Mouse (Mus musculus): ENCODE data around the gene Acsm3.
A peak's percentile ranks its signal among the peaks of the same experiment; 100 is the strongest.
"Not testable (repeated sequence)": the region's sequence is repeated elsewhere in the genome, so short reads cannot be mapped to it uniquely, and the experiment has no call there.

The Acsm3 gene

DNA sequence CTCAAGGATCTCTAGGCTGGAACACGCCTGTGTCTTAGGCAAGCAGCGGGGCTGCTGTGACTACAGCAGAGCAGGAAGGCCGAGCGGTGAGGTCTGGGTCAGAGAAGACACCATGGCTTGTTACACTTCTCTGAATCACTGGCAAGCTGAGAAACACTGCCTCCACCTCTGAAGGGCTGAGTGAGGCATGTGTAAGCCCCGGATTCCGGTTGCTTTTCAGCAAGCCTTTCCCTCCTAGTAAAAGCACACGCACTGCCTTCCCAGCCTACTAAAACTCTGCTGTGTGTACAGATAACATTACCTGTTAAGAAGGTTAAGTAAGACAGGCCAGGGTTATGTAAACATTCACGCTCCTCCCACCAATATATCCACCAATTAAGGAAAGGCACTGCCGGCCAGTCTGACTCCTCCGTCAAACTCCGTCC is at the start of gene Acsm3:
Gene Acsm3 (plus strand): TSS at position 397 of the 425 bp plus-strand sequence.
- DNase-seq = peak; percentile 39

DNA sequence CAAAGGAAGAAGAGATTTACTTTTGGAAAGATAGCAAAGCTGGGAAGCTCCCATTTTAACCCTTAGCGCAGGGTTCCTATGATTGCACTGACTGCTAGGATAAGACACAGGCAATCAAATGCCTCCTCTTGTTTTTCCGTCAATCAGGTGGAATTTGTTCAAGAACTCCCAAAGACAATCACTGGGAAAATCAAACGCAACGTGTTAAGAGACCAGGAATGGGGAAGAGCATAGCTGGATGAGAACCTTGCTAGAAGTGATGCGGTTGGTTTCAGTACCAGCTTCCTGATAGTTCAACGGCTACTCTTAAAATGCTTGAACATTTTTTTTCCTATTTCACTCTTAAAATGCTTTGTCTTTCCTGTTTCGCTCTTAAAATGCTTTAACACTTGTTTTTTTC is 46.6 kb upstream of the Acsm3 start:
- no peak for DNase-seq

DNA sequence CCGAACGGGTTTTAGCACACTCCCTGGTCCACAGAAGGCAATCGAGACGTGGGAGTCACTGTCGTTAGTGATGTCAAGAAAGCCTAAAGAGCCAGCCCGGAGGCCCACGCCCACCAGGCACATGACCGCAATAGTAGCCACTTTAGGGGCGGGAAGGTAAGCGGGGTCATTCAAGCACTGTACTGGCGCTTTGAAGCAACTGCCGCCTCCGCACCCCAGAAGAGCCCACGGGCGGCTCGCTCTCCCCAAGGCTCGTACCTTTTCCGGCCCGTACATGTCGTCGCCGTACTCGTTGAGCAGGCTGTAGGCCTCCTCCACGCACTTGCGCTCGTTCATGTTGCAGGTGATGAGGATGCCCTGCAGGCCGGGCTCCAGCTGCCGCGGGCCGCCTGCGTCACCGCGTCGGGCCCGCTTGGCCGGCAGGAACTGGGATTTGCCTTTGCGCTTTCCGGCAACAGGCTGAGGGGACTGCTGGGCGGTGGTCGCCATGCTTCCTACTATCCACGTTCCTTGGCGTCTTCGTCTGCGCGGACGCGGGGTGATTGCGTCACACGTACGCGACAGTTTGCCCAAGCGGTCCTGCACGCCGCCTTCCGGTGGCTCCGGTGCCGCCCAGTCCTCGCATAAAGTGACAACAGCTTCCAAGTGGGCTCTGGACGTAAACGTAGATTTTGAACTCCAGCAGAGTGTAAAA is 40.3 kb upstream of the Acsm3 start, which contains the start of gene Thumpd1:
Gene Thumpd1 (minus strand): TSS at position 546 of the 694 bp plus-strand sequence.
- peak; percentile 96 for DNase-seq

DNA sequence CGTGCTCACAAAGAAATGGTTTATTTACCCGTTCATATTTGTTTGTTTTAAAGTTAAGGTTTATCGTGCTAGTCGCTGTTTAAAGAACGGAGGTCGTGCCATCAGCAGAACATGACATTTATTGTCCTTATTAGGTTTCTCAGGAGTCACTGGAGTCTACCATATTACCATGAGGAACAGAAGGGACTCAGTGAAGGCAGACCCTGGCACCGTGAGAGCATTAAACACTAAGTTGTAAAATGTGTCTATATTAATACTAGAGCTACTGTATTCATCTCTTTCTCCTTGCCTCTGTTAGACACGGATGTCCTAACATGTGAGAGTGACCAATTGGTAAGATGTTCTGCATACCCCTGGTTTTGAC is 39.8 kb upstream of the Acsm3 start:
- DNase-seq = no peak

DNA sequence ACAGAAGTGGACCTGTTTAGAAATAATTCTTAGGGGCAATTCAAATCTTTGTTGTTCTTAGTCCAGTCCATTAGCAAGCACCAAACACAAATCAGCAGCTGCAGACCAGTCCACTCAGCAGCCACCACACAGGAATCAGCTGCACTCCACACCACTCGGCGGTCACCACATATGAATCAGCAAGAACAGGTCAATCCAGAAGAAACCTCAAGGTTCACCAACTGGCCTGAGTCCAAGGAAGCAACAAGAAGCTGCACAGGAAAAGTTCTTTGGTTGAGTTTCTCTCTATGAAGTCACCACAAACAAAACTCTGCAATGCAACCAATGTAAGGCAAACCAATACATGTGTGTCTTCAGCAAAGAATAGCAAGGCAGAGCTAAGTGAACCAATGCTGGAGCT is 33.1 kb upstream of the Acsm3 start:
- no peak for DNase-seq

DNA sequence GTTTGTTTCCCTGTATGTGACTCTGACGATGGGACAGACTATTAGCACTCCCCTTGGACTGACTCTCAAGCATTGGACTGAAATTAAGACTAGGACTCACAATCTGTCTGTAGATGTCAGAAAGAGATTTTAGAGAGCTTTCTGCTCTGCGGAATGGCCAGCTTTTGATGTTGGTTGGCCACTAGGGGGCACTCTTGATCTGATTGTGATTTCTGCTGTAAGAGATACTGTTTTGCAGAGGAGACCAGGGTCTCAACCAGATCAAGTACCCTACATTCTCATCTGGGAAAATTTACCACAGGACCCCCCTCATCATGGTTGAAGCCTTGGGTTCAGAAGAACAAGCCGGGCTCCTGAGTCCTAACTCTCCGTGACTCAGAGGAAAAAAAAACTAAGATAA is 29.5 kb upstream of the Acsm3 start:
- DNase-seq = not testable (repeated sequence)

DNA sequence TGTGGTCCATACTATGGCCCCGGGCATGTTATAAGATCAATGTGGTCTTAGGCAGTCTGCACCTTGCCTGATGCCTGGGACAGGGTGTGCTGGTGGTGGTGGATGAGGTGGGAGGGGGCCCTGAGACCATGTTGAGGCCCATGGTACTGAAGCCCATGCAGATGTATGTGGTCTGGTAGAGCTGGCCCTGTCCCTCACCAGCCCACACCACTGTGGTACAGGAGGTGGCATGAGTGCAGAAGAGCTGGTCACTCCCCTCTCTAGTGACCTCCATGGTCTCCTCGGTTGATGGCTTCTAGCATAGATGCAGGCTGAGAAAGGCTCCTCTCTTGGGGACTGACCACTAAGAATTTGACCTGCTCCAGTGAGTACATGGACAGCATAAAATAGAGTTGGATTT is 21.8 kb upstream of the Acsm3 start:
- DNase-seq = no peak

DNA sequence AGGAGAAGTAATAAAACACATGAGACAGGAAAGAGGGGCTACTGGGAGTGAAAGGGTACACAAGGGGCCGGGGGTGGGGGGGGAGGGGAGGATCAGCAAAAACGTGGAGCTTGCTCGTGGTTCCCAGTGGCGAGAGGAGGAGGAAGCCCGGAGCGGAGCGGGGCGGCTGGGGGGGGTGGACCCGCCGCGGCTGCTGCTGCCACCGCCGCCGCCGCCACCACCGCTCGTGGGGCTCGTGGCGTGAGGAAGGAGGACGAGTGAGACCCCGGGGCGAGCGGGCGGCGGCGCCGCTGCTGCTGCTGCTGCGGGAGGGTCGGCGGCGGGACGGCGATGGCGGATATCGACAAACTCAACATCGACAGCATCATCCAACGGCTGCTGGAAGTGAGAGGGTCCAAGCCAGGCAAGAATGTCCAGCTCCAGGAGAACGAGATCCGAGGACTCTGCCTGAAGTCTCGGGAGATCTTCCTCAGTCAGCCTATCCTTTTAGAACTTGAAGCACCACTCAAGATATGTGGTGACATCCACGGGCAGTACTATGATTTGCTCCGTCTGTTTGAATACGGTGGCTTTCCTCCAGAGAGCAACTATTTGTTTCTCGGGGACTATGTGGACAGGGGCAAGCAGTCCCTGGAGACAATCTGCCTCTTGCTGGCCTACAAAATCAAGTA is 20.8 kb upstream of the Acsm3 start:
- DNase-seq = not testable (repeated sequence)

DNA sequence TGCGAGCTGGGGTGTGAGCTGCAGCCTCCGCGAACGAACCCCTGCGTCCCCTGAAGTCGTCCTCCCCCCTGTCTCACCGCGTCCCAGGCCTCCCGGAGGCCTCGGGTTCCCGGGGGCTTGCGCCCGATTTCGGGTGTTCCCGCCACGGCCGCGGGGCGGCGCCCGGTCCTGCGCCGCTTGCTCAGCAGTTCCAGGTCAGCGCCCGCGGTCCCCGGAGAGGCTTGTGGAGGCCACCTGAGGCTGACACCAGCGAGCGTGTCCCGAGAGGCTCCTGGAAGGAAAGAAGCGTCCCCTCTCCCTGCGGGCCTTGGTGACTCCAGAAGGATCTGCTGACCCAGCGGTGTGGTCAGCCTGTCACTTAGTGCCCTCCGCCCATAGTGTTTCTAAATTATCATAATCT is 16.4 kb upstream of the Acsm3 start:
- no peak for DNase-seq

DNA sequence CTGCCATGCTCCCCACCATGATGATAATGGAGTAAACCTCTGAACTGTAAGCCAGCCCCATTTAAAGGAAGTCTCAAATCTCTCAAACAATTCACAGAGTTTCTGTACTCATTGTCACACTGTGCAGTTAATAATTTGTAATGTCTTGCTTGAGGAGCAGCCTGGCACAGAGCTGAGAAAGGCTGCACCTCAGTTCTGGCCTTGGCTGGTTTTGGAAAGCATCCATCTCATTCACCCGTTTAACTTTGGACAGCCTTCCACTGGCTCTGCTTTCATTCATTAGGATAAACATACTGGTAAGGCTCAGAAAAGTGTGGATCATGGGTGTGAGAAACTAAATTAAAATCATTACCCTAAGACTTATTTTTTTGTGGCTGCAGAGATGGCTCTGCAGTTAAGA is 14.9 kb upstream of the Acsm3 start:
- DNase-seq = peak; percentile 68

DNA sequence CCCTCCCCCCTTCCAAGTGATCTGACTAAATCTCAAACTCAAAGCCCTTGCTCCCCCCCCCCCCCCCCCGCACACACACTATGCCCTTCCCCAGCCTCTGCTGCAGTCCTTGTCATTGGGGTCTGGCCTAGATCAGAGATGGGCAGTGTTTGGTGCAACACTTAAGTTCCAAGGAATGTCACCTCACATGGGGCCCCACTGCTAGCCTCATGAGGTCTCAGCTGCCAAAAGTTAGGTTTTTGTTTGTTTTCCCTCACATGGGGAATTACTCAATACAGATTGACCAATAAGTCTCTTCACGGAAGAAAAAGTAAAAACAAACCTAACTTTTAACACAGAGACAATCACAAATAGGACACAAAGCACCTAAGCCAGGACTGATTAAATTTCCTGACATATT is 12.0 kb upstream of the Acsm3 start:
- no peak for DNase-seq

DNA sequence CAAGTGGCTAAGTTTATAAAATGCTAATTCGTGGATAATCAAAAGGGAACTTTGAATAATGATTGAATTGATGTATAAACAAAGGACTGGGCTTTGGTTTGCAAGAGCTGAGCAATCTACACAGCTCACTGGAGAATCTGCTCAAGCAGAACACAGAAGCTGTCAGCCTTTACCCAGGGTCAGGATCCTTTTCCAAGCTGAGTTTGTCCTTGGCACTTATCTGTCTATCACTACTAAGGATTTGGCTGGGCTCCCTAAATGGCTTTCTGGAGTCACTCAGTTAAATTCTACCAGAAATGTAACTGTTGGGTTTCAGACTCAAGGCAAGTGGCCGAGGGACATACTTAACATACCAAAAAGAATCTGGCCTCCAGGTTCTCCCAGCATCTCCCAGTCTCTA is 10.8 kb upstream of the Acsm3 start:
- peak; percentile 47 for DNase-seq

DNA sequence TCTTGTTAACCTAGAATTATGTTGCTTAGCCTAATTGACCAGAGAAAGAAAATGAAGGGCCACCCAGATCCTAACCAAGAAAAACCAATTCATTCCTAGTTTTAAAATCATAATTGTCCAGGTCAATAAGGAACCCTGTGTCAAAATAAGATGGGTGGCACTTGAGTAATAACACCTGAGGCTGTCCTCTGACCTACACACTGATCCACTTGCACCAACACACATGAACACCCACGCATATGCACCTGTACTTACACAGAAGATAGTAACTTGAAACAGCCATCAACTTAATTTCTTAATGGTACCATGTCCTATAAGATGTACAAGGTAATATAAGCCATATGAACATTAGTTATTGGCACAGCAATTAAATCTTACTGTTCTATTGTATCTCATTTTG is 7.0 kb upstream of the Acsm3 start:
- DNase-seq = no peak

DNA sequence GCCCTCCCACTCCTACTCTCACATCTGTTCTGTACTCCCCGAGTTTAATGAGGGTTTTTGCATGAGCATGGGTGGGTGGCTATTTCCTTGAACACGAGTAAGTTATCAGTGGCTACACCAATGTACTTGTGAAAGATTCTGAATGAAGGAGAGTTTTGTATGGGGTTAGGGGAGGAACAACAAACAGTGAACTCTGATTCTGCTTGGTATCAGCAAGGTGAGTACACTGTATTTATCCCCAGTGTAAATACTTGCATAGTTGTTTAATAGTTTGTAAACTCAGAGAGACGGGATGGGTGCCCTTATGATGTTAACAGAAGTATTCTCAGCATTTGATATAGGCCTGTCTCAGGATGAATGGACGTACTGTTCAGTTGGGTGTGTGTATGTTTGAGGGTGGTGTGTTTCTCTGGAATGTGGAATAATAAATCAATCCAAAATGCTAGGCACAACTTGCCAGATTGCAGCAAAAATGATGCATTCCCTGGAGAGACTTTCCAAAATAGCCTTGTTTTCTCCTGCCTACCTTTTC is 1.5 kb downstream of the Acsm3 start:
- no peak for DNase-seq

DNA sequence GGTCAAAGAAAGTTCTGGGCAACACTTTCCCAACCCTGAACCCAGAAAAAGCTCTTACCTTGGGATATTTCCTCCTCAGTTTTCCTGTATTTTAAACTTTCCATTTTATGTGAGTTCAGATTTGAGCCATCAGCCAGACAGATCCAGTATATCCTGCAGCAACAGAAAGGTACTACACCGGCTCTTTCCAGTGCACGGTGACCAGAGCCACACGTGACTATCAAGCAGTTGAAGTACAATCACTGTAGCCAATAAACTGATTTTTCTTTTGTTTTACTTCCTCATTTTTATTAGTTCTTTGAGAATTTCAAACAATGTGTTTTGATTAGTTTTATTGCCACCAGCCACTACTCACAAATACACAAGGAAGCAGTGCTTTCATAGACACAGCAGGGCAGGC is 3.7 kb downstream of the Acsm3 start:
- no peak for DNase-seq

DNA sequence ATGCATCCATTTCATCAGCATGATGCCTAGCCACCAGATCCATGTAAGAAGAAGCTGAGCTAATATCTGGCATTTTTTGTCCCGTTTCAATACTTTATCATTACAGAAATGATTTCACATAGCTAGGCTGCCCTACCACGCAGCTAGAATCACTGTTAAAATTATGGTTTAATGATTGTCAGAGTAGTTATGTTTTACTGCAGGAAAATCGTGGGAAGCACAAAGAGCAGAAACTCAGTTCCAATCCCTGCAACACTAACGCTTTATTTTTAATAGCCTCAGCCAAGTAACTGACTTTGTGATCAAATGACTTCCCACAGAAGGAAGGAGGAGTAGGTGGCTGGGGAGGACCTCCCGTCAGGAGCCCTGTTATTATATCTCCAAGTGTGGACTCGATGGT is 6.3 kb downstream of the Acsm3 start:
- DNase-seq = no peak

DNA sequence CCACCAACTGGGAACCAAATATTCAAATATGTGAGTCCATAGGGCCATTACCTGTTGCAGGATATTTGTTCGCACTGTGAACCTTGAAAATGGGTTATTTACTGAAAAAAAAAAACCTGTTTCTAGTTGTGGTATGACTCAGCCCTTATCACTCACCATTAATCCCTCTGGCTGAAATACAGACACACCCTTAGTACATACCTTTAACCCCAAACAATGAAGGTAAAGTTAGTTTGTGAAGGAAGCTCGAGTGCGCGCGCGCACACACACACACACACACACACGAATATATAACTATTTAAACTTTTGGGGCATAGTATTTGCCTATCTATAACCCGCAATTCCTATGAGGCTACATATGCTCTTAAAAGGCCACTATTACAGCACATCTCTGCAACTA is 9.2 kb downstream of the Acsm3 start:
- no peak for DNase-seq

DNA sequence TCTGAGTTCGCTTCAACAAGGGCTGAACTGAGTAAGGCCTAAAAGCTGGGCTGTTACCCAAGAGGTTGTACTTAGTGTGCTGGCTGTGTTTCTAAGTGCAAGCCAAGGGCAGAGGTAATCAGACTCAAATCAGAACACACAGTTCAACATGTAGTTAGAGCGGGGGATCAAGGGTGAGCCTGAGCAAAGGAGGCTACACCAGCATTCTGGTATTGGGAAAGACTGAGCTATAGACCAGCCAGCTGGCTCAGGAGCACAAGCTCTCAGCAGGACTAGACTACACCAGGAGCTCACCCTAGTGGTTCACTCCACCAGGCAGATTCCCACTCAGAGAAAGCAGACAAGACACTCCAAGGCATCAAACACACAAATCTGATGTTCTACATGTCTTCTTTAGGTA is 22.7 kb downstream of the Acsm3 start:
- DNase-seq = peak; percentile 14

DNA sequence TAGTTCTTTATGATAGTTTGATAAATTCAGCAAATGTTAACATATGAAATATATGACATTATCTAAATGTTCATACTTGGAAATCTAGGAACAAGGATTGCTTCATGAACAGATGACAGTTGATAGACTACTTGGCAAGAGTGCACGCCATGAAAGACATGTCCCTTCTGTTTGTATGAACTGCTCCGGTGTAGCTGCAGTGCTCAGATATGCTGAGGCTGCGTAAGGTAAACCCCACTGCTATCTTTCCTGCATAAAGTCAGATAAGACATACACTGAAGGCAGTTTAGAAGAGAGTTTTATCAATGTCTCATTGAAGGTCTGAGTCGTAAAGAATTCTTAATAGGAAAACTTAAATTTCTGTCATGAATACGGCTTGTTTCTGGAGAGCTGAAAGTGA is 24.2 kb downstream of the Acsm3 start:
- no peak for DNase-seq

DNA sequence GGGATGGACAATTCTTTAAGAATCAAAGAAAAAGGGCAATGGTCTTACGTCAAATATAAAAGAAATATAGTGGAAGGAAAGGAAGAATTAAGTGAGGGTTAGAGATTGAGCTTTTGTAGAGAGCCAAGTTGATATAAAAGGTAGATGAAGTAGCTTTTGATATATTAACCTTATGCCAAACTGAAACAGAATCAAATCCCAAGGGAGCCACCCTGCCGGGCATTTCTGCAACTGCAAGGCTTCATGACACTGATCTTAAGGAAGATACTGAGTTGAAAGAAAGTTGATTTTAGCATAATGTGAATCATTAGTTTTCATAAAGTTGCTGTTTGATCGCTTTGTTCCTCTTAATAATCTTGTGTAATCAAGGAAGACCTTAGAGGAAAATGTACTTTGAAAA is 28.3 kb downstream of the Acsm3 start:
- no peak for DNase-seq

DNA sequence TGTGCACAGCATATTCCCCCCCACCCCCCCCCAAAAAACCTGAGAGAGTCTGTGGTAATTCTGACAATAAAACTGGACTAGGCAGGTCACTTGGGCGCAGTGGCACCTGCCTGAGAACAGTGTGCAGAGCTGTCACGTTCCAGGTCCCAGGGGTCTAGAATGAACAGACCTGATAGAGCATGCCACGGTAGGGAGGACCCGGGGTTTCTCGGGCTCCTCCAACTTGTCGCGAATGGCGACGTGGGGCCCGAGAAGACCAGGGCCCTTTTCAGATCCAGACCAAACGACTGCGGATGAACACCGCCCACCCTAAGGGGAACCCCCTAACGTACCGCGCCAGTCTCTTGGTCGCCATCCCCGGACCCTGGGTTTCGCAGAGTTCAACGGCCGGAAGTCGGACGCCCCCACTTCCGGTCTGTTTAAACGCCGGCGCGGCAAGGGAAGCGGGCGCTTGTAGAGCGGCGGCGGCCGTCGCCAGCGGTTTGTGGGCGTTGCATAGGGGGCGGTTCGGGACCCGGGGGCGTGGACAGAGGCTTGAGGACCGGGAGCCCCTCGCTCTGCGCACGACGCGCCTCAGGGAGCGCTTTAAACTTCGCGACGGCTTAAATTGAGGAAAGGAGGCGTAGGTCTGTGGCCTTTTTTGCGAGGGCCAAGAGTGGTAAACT is 33.0 kb downstream of the Acsm3 start, which contains the start of the genes Rexo5 and Eri2:
Gene Rexo5 (plus strand): TSS at position 421 of the 665 bp plus-strand sequence.
Gene Eri2 (minus strand): TSS at position 473 of the 665 bp plus-strand sequence.
- DNase-seq = peak; percentile 92

DNA sequence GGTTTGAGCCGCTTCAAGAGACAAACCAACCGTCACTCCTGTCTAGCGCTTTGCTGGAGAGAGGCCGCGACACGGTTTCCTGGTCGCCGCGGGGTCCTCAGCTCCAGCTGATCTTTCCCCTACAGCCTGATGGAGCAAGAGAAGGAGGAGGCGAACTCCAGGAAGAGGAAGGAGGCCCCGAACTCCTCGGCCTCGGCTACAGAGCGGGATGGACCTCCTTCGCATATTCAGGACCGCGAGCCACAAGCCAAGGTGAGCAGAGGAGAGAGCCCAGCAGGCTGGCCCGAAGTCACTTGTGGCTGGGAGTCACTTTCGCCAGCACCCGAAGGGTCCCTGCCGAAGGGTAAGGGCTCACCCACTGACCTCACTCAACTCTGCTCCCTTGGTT is 33.5 kb downstream of the Acsm3 start:
- DNase-seq = no peak

DNA sequence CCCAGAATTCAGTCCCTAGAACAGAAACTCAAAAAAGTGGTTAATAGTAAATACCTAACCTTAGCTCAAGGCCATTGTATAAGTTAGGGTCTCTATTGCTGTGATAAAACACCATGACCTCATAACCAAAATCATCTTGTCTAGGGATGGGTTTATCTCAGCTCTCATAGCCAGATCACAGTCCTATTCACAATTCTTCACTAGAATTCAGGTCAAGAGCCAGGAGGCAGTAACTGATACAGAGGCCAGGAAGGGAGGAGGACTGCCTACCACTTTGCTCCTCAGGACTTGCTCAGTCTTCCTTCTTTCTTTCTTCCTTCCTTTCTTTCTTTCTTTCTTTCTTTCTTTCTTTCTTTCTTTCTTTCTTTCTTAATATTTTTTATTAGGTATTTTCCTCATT is 34.6 kb downstream of the Acsm3 start:
- DNase-seq = no peak

DNA sequence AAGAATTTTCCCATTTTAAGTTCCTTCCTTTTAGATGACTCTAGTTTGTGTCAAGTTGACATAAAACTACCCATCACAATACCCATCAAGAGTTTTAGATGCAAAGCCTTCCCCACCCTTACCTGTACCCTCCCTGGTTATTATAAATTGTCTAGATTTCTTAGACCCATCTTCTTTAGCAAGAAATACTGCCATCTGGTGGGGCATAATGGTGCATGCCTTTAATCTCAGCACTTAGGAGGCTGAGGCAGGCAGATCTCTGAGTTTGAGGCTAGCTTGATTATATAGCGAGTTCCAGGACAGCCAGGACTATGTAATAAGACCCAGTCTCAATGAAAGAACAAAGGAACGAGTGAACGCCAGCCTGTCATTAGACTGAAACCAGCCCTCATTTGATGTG is 39.8 kb downstream of the Acsm3 start:
- DNase-seq = no peak

All from kidney, postnatal 14 days (tissue).